Mouse (Mus musculus) mammary gland, adult 2 months (tissue): ENCODE measurements around the gene Olfr309. TPM values are rescaled to one million over a fixed set of nuclear protein-coding genes. Genes with fewer than 3 reads are reported as not detected.

Experiments
- polyA plus RNA-seq: library from polyadenylated mRNA; depleted of rRNA; stranded (reverse); fragments of >200 nt; gene quantifications from 2 replicates; pipeline ENCODE4 v1.2.3, GENCODE M21; 2012; ENCODE audit warnings: low replicate concordance; rRNA removed

The Olfr309 gene
- not detected in 2 replicates for polyA plus RNA-seq

GRCm38 (mm10) chr7:86313608-86314007, at the start of gene Olfr309:
Olfr309 (minus strand) TSS chr7:86313708.

GRCm38 (mm10) chr7:86337486-86337885, 24.0 kb upstream of the Olfr309 start, which contains the start of gene Olfr307:
Olfr307 (minus strand) TSS chr7:86337586.

GRCm38 (mm10) chr7:86325530-86325929, 12.0 kb upstream of the Olfr309 start, which contains the start of gene Olfr308:
Olfr308 (minus strand) TSS chr7:86325630.

GRCm38 (mm10) chr7:86277072-86277471, 36.4 kb downstream of the Olfr309 start, which contains the start of gene Olfr310:
Olfr310 (minus strand) TSS chr7:86277172.

Other genes starting within 250 kb of the Olfr309 start
- not detected in 2 replicates for gene Vmn2r75, start 141.9 kb downstream of the Olfr309 start, polyA plus RNA-seq
- not detected in 2 replicates for gene Vmn2r76, start 67.4 kb downstream of the Olfr309 start, polyA plus RNA-seq
- gene Olfr310, start 36.5 kb downstream of the Olfr309 start, polyA plus RNA-seq: not detected in 2 replicates
- gene Olfr308, start 11.9 kb upstream of the Olfr309 start, polyA plus RNA-seq: not detected in 2 replicates
- not detected in 2 replicates for gene Olfr307, start 23.9 kb upstream of the Olfr309 start, polyA plus RNA-seq
- gene Olfr305, start 53.2 kb upstream of the Olfr309 start, polyA plus RNA-seq: not detected in 2 replicates
- not detected in 2 replicates for gene Olfr304, start 73.0 kb upstream of the Olfr309 start, polyA plus RNA-seq
- not detected in 2 replicates for gene Olfr303, start 84.1 kb upstream of the Olfr309 start, polyA plus RNA-seq
- not detected in 2 replicates for gene Olfr301, start 90.1 kb upstream of the Olfr309 start, polyA plus RNA-seq
- gene Olfr299, start 146.2 kb upstream of the Olfr309 start, polyA plus RNA-seq: not detected in 2 replicates
- not detected in 2 replicates for gene Olfr298, start 178.8 kb upstream of the Olfr309 start, polyA plus RNA-seq
- gene Olfr297, start 206.3 kb upstream of the Olfr309 start, polyA plus RNA-seq: not detected in 2 replicates